In the genomic region with DNA sequence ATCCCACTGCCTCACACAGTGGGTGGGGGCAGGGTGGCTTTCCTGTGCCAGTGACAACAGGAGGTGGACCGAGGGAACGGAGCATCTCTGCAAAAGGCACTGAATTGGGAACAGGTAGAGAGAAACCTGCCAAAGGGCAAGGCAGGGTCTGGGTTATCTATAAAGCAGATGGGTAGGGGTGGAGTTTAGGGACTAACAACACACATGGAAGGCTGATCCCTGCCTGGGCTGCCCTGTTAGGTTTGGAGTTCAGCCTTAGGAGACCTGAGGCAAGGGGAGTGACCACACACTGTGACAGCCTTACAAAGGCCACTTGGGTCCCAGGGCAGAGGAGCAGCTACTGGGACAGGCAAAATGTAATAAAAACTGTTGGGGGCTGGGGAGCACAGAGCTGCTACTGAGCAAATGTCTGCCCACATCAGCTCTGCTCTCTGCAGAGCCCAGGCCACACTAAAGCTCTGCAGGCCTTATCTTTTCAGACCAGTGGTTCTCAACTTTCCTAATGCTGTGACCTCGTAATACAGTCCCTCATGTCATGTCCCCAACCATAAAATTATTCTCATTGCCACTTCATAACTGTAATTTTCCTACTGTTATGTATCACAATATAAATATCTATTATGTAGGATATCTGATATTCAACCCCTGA, we compare ENCODE assay signal across 8 mouse cellular contexts. TPM values are rescaled to one million over a fixed set of nuclear protein-coding genes. Genes with fewer than 3 reads are reported as not detected.
"Had no signal": no experiment of that assay in that cellular context is flagged by ENCODE, and none has a peak within 500 bp of the region (broad histone marks: within the 10 kb centered on the region; RNA-seq: fewer than 3 reads in every experiment).

No protein-coding gene starts in this region.

- H3K9ac ChIP-seq: limb, embryonic 13.5 days; midbrain, embryonic 13.5 days had no signal

- H3K9me3 ChIP-seq: limb, embryonic 13.5 days; midbrain, embryonic 13.5 days had no signal

- DNase-seq: kidney, adult 8-10 months; layer of hippocampus, adult 9-11 months; lung, adult 18-20 months; thymus, postnatal 4 days had no signal

- H3K36me3 ChIP-seq: limb, embryonic 13.5 days; midbrain, embryonic 13.5 days had no signal

- H3K4me3 ChIP-seq: limb, embryonic 13.5 days; midbrain, embryonic 13.5 days had no signal

- H3K27ac ChIP-seq: limb, embryonic 13.5 days; midbrain, embryonic 13.5 days had no signal

- H3K4me2 ChIP-seq: limb, embryonic 13.5 days; midbrain, embryonic 13.5 days had no signal

- ATAC-seq: intestine, embryonic 16.5 days; midbrain, embryonic 13.5 days had no signal

RNA-seq across cellular contexts. Expression of a gene that starts 5.2 kb away (rescaled TPM):
- total RNA-seq: megakaryocyte-erythroid progenitor cell, adult 5-6 weeks had no signal
